Mouse (Mus musculus) WW6 (cell line): ENCODE results near the gene Cox8b.
A peak's percentile ranks its signal among the peaks of the same experiment; 100 is the strongest.
"Not testable (repeated sequence)": the region's sequence is repeated elsewhere in the genome, so short reads cannot be mapped to it uniquely, and the experiment has no call there.

Source experiments
- DNase-seq: peaks from one replicate; pipeline ENCODE4 v3.0.0-alpha.2; 2013; ENCODE audit warnings: low read depth, low spot score

Gene Cox8b

DNA sequence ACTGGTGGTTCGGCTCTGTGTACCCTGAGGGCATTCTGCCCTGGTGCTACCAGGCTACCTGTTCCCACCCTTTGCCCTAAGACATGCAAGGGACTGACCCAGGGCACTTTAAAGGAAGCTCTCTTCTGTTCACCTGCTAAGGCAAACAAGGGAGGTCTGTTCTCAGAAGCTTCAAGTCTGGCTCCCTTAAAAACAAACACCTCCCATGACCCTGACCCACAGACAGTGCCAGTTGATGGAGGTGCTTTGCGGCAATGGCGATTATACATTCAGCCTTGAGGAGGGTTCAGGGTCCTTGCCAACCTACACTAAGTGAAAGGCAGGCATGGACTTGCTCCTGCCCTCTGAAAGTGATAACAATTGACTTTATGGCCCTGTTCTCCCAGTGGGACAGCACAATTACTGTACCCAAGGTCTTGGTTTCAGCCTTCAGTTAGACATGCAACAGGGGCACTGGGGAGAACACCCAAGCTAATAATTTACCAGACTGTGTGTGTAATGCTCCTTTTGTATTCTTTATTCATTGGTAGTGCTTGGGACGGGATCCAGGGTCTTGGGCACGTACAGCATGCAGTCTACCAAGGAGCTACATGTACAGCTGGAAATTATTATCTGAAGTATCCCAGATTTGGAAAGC lies 12.7 kb upstream of the Cox8b start:
- no peak for DNase-seq

DNA sequence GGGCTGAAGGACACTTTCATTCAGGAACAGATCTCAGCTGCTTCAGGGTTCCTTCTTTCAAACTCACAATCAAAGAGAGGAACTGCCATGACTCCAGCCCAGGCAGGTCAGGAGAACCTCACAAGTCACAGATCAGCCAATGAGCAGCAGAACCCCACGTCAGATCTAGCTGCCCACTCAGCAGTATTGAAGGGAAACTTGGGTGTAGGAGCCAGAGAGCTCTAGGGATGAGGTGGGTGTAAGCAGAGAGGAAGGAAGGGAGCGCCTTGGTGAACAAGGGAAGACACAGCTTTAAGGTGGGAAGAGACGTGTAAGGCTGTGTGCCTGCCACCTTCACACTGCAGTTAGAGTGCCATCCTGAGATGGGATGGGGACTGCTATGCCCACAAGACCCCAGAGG lies 12.0 kb upstream of the Cox8b start:
- no peak for DNase-seq

DNA sequence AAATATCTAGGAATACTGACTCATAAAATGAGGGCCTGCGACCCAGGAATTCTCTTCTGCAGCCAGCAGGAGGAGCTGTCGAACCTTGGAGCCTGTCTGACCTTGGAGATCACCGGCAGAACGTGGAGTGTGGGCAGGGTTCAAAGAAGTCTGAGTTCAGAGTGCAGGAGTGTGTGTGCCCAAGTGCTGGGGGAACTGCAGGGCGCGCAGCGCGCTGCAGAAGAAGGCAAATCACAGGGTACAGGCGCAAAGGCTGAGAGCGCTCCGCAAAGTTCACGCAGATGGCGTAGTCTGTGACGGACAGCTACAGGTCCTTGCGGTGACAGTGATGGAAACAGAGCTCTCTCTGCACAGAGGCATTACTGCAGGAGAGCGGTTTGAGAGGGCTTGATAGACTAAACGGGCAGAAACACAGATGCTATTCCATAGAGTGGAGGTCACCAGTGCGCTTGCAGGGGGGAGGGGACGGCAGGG lies 8.4 kb upstream of the Cox8b start:
- DNase-seq, result peak; percentile 77

DNA sequence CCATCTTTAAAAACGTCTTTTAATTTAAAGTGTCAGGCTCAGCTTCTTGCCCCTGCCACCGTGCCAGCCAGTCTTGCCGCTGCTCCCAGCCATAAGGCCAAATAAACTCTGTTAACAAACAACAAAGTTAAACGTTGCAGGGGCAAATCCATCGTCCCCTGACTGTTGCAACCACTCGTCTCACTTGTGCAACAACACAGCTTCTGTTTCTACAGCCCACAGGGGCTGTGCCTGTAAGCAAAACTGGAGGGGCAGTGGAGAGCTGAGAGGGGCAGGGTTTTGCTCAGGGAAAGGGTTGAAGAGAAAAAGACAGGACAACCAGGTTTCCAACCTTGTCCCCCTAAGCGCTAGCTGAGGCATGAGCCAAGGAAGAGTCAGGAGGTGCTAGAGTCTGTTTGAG lies 7.9 kb upstream of the Cox8b start:
- DNase-seq, result no peak

DNA sequence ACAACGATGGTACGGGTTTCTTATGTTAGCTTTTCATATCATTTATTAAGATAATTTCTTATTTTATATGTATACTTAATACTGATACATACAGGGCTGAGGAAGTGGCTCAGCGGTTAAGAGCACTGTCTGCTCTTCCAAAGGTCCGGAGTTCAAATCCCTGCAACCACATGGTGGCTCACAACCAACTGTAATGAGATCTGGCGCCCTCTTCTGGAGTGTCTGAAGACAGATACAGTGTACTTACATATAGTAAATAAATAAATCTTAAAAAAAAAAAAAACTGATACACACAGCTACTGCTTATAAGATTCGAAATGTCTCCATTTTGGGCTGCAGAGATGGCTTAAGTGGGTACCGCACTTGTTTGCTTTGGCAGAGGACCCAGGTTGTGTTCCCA lies 7.5 kb upstream of the Cox8b start:
- DNase-seq, result no peak

DNA sequence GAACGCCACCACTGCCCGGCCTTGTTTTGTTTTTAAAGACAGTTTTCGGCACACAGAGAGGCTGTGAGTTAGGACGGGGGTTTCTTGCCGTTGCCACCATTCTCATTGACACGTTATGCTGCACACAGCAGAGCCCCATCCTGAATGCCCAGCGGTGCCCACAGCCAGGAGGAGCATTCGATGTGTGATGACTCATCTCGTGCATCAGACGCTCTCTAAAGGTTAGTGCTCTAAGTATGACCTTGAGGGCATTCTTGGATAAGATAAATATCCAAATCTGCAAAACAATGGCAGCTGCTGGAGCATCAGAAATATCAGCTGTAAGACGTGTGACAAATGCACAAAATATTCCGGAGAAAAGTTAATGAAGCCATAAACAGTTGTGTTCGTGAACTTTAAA lies 6.9 kb upstream of the Cox8b start:
- no peak for DNase-seq

DNA sequence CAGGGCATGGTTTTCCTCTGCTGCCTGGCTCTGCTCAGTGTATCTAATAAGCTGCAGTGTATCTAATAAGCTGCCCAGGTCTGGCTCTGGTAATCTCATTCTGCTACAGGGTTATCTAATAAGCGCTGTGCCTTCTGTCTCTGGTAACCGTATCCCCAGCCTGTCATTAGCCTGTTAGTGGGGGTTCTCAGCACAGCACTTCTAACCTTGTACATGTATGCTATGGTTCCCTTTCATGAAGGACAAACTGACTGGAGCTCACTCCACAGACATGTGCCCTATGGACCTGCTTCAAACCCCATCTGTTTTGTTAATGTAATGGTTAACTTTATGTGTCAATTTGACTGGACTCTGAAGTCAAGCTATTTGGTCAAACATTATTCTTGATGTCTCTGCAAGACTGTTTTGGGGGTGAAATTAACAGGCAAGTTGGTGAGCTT lies 5.4 kb upstream of the Cox8b start:
- DNase-seq, result no peak

DNA sequence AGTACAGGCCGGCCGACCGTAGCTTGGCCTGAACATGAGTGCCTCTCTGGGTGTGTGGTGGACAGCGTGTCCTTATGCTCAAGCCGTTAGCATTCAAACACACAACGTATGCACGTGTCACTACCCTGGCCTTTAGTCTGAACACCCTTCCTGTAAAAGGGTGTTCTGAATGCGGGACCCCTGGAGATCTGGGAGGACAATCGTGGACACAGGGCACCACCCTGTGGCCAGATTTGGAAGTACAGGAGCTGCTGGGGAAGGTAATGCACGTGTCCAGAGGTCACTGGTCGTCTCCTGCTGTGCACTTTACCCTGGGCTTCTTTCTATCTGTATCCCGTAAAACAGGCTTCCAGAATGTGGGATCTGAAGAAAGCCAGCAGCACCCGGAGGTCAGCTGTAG lies 3.0 kb upstream of the Cox8b start:
- DNase-seq, result peak; percentile 42

DNA sequence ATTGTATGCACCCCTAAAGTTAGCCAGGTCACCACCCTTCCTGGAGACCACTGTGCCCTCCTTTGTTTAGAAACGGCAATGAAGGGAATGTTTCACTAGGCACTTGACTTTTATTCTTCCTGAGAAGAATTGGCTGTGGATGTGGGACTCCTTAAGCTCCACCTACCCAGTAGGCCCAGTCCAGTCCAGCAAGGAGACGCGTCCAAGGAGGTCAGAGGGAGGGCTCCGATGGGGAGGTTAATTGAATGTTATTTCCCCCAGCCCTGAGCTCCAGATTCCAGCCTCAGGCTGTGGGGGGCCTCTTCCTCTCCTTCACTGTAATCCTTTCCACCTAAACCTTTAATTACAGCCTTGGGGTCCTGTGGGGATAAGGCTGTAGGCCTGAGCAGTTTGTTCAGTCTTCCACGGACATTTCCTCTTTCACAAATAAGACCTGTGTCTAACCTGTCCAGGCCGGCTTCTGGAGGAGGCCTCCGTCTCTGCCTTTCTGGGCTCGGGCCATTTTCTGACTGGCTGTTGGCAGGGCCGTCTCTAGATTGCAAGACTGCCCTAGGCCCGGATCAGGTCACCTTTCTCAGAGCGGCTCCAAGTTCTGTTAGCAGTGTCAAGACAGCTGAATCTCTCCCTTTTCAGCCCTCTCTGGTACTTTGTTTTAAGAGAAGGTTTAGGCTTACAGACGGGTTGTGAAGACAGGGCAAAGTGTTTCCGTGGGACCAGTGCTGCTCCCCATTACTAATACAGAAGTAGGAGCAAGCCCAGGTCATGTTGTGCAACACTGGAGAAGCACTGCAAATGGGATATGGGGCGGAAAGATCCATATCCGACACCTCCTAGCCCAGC lies 2.0 kb upstream of the Cox8b start:
- DNase-seq, result no peak

DNA sequence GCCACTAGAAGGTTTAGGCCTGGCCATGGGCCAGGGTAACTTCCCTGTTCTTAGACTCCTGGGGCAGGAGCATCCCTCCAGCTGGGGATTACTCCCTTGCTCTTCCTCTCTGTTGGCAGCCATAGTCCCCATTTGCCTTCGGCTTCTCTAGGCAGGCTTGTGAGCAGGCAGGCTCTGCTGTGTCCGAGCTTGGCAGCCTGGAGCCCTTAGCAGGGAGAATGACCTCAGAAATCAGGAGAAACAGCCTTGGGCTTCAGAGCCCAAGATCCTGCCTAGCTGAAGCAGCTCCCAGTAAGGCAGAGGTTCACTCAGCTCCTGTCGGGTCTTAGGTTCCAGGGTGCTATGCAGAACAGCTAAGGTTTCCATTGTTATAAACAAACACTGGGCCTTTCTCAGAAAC lies 1.1 kb downstream of the Cox8b start:
- no peak for DNase-seq

DNA sequence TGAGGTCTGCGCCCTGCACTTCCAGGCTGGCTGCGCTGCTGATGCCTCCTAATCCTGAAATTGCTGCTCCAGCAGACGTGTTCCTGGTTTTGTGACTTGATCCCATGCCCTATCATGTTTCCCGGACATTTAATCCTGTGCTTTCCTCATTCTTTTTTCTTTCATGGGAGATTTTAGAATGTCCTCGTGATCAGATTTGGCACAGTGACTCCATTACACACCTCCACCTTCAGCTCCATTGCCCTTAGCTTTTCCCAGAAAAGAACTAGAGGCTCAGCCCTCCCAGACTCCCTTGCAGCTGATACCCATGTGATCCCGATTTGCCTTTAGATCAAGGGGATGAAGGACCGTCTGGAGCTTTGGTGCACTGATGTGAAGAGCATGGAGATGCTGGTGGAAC lies 2.4 kb downstream of the Cox8b start:
- DNase-seq, result no peak

DNA sequence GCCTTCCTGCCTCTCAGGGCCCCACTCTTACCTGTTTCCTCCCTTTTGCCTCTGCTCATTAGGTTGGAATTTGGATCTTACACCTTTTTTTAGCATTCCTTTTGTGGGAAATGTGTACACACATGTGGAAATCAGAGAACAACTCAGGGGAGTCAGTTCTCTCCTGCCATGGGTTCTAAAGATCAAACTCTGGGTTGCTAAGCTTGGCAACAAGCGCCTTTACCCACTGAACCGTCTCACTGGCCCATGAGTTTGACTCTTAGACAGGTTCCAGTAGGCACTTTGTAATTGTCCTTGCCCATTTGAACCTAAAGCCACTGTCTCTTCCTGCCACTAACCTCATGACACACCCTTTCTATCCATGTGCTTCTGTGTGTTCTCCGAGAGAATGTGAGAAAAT lies 5.6 kb downstream of the Cox8b start:
- no peak for DNase-seq

DNA sequence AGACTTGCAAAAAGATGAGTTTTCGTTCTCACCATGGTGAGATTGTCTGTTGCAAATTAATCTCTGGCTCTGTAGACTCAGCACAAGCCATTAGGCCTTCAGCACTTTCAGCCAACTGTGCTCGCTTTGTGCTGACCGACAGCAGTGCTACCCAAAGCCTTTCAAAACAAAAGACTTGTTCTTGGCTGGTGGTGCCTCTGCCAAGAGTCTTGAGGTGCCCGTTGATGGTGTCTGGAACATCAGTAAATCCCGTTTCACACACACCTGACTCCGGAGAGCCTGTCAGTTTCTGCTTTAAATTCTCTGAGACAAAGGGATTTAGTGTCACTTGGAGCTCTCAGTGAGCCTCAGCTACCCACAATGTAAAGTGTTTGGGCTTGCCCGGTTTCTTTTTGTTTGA lies 6.2 kb downstream of the Cox8b start:
- DNase-seq, result no peak

DNA sequence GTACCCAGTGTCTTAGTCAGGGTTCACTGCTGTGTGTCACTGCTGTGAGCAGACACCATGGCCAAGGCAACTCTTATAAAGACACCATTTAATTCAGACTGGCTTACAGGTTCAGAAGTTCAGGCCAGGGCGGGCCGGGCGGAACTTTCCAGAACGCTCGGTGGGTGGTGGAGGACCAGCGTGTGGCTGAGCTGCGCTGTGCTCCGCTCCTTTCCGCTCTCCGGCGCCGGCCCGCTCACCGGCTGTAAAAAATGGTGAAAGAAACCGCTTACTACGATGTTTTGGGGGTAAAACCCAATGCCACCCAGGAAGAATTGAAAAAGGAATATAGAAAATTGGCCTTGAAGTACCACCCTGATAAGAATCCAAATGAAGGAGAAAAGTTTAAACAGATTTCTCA lies 9.6 kb downstream of the Cox8b start:
- not testable (repeated sequence) for DNase-seq

DNA sequence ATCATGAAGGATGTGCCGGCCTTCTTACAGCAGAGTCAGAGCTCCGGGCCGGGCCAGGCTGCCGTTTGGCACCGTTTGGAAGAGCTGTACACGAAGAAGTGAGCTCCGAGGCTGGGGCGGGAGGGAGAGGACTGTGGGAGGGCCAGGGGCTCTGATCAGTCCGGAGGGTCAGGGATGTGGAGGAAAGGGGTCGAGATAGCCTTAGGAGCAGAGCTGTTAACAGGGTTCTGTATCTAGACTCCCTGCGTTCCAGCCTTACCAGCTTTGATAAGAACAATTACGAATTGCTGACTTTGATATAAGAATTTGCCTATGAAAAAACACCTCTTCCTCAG lies 17.8 kb downstream of the Cox8b start:
- no peak for DNase-seq

DNA sequence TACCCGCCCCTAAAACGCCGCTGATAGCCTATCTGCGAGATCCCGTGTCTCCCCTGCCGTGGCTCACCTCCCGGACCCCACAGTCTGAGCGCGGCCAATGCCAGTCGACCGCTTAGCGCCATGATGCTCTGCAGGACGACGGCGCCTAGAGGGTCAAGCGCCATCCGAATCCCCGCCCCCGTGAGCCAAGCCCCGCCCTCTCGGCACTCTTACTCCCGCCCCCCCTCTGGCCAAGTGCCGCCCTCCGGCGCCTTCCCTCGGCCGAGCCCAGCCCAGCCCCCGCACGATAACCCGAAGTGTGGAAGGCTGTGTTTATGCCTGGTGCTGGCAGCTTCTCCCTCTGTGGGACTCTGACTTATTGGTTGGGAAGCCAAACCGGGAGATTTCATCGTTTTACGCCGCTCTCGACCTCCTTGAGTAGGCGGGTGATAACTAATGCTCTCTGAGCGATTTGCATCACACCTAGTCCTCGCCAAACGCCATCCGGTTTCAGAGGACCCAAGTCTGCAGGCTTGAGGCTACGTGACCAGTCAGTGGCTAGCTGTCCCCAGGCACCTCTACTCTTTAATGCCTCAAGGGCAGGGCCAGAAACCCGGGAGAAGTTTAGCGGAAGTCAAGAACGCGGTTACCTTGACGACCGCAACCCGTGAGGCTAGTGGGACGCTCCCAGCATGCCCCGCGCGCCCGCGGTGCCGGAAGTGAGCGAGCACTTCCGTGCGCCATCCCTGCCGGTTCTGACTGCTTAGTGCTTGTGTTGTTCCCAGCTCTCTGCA lies 18.4 kb downstream of the Cox8b start, which contains the start of the genes Psmd13 and Sirt3:
Gene Psmd13 (plus strand): TSS at position 273 of the 773 bp plus-strand sequence.
Gene Sirt3 (minus strand): TSS at position 614 of the 773 bp plus-strand sequence.
- peak; percentile 87 for DNase-seq

DNA sequence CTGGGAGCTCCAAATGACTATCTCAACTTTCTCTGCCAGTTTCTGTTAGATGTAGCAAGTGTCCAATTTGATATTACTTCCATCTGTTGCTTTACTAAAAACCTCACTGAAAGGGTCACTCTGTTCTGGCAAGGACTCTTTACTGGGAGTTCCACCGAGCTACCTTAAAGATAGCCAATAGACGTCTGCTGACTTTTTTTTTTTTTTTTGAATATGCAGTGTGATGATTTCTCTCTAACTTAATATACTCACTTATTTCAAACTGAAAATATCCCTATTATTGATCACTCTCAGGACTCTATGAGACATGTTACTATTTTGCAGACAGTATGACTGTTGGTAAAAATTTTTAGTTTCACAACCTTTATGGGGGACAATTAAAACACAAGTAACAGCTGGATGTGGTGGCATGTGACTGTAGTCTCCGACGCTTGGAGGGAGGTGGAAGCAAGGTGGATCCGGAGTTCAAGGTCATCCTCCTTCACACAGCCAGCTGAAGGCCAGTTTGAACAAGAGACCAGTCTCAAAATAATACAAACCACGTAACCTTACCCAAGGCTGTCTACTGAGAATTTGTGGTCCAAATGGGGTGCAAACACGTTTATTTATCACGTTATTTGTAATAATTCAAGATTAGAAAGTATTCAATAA lies 19.3 kb downstream of the Cox8b start:
- DNase-seq, result no peak

DNA sequence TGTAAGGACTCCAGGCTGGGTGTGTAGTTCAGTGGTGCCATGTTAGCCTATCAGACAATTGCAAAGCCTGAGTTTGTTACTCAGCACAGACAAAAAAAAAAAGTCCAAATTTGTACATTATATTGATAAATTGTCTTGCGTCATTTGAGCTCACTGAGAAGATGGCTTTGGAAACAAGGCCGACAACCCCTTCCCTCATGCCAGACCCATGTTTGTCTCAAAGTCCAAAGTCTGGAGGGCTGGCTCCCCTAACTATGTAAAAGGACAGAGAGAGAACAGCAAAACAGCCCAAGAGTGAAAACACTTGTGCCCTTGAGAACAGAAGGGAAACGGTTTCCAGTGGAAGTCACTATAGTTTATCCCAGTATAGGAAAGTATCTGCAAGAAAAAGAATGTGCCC lies 19.8 kb downstream of the Cox8b start:
- DNase-seq, result no peak

DNA sequence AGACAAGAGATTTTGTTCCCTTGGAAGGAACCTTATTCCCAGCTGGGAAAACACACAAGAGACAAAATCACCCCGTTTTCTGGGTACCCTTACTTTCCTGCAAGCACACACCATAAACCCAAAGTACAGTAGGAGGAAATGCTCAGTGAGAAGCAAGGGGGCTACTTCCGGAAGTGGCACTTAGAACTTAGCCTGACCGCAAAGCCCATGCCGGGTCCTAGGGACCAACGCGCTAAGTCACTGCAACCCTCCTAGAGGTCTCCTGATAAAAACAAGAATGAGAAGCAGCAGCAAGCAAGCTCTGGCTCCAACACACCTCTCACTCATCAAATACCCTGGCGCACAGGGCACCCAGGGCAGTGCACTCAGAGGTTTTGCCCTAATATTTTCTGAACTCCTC lies 20.9 kb downstream of the Cox8b start:
- DNase-seq, result no peak

DNA sequence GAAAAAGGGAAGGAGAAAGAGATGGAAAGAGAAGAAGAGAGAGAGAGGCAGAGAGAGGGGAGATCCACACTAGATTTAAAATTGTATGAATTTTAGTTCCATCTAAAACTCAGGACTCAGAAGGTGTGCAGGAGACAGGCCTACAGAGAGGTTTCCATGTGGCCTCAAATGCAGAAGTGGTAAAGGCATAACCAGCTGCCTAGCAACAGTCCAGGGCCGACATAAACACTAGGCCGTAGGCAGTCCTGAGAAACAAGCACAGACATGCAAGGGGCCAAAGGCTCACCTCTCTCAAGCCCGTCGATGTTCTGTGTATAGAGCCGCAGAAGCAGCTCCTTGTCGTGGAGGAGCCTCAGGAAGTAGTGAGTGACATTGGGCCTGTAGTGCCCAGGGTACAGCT lies 22.9 kb downstream of the Cox8b start:
- no peak for DNase-seq

DNA sequence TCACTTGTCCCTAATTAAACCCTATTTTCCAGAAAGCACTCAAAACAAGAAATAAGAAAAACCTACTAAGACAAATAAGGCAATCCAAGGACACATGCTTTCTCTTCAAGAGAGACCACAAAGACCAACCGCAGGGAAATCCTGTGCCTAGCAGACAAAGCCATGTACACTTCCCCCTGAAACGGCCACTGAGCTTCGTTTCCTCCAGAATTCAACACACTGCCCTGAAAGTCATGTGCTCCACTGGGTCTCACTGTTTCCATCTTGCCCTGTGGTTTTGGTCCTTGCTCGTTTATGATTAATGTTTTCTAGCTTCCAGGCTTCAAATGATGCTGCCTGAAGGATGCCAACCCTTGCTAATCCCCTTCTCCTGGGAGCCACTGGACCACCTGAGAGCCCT lies 26.0 kb downstream of the Cox8b start:
- DNase-seq, result no peak

DNA sequence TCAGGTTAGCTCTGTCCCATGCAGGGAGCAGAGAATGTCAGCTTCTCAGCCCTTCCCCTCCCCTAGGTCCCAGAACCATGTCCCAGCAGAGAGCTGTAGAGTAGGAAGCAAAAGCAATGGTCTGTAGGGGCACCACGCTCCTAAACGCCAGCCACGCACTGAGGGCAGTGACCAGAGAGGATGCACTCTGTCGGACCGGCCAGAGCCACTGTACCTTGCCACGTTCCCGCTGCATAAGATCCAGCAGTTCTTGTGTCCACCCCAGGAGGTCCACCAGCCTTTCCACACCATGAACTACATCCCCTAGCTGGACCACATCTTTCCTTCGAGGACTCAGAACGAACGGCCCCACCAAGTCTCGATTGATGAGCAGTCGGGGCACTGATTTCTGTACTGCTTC lies 35.5 kb downstream of the Cox8b start:
- no peak for DNase-seq
